Mouse (Mus musculus) induced T-regulatory cell, adult 2 months (primary cell): ENCODE data around the gene Trabd.

Source experiments
- DNase-seq: peaks from one replicate; pipeline ENCODE4 v3.0.0-alpha.2; 2012; ENCODE audit warnings: low read depth

Gene Trabd

GRCm38 (mm10) chr15:89078208-89078836, 3.4 kb downstream of the Trabd start:
- peak; percentile 93 for DNase-seq

GRCm38 (mm10) chr15:89083906-89084305, 9.0 kb downstream of the Trabd start:
- no peak for DNase-seq

GRCm38 (mm10) chr15:89084826-89085225, 9.9 kb downstream of the Trabd start:
- DNase-seq = no peak

- DNase-seq = peak; percentile 88
These were observed 13.8 kb downstream of the Trabd start, which contains the start of gene Selenoo for GRCm38 (mm10) chr15:89088607-89089247. Gene Selenoo, plus strand, starts transcription at chr15:89089084.

- DNase-seq = peak; percentile 44
These were observed 14.5 kb downstream of the Trabd start for GRCm38 (mm10) chr15:89089248-89090051.

GRCm38 (mm10) chr15:89090662-89091061, 15.7 kb downstream of the Trabd start:
- peak; percentile 40 for DNase-seq

- no peak for DNase-seq
These were observed 17.3 kb downstream of the Trabd start for GRCm38 (mm10) chr15:89092181-89092580.

- no peak for DNase-seq
These were observed 22.5 kb downstream of the Trabd start for GRCm38 (mm10) chr15:89097450-89097849.

GRCm38 (mm10) chr15:89098616-89099015, 23.7 kb downstream of the Trabd start:
- no peak for DNase-seq

GRCm38 (mm10) chr15:89100823-89101222, 25.9 kb downstream of the Trabd start:
- DNase-seq = no peak

GRCm38 (mm10) chr15:89102646-89103045, 27.7 kb downstream of the Trabd start:
- DNase-seq = no peak

- no peak for DNase-seq
These were observed 29.0 kb downstream of the Trabd start for GRCm38 (mm10) chr15:89103921-89104320.

- no peak for DNase-seq
These were observed 29.5 kb downstream of the Trabd start for GRCm38 (mm10) chr15:89104425-89104824.

- no peak for DNase-seq
These were observed 31.1 kb downstream of the Trabd start for GRCm38 (mm10) chr15:89106073-89106472.

GRCm38 (mm10) chr15:89106976-89107375, 32.1 kb downstream of the Trabd start:
- DNase-seq = no peak

GRCm38 (mm10) chr15:89110147-89110546, 35.2 kb downstream of the Trabd start:
- no peak for DNase-seq

GRCm38 (mm10) chr15:89118007-89118406, 43.1 kb downstream of the Trabd start:
- peak; percentile 70 for DNase-seq

GRCm38 (mm10) chr15:89122649-89123366, 47.9 kb downstream of the Trabd start, which contains the start of gene Tubgcp6:
Gene Tubgcp6, minus strand, starts transcription at chr15:89123112.
- DNase-seq = peak; percentile 97

- DNase-seq = no peak
These were observed 48.7 kb downstream of the Trabd start for GRCm38 (mm10) chr15:89123595-89123994.

GRCm38 (mm10) chr15:89124312-89124711, 49.4 kb downstream of the Trabd start:
- DNase-seq = no peak

GRCm38 (mm10) chr15:89125351-89125750, 50.4 kb downstream of the Trabd start:
- DNase-seq = no peak

- no peak for DNase-seq
These were observed 51.7 kb downstream of the Trabd start for GRCm38 (mm10) chr15:89126622-89127021.
